Mouse (Mus musculus): ENCODE results near the gene Dcaf10. TPM values are rescaled to one million over a fixed set of nuclear protein-coding genes. Genes with fewer than 3 reads are reported as not detected.
"Not testable (repeated sequence)": the region's sequence is repeated elsewhere in the genome, so short reads cannot be mapped to it uniquely, and the experiment has no call there.

Gene Dcaf10
- polyA plus RNA-seq (2017; shearing (Covaris generic)): 1 to 10 TPM; 1.4 to 2.6 TPM

DNA sequence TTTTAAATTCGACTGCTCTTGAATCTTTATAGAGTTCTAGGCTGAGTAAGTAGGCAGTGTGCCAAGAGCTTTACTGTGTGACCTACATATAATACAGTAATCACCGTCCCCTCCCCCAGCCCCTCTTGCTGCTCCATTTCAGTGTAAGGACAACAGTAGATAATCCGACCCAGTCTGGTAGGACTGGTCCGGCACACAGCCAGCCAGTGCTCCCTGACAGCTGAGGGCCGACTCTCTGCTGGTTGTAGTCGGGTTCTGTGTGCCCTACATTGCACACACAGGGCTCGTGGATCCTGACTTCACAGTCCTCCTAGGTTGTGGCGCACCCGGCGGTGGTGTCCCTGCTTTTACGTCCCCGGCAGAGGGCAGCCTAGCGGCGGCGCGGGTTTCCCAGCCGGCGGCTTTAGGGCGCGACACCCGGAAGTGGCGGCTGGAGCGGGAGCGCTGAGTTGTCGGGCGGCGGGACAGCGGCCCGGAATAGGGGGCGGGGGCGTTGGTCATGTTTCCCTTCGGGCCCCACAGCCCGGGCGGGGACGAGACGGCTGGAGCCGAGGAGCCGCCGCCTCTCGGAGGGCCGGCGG, at the start of gene Dcaf10:
Gene Dcaf10, plus strand, starts transcription at position 433 of the 581 bp plus-strand sequence.
- ATAC-seq: peak; percentile 86

- peak; percentile 100 for ATAC-seq
Observed at GRCm38 (mm10) chr4:45296662-45297564, 45.0 kb upstream of the Dcaf10 start, which contains the start of gene Trmt10b. Gene Trmt10b, plus strand, starts transcription at chr4:45297127.

DNA sequence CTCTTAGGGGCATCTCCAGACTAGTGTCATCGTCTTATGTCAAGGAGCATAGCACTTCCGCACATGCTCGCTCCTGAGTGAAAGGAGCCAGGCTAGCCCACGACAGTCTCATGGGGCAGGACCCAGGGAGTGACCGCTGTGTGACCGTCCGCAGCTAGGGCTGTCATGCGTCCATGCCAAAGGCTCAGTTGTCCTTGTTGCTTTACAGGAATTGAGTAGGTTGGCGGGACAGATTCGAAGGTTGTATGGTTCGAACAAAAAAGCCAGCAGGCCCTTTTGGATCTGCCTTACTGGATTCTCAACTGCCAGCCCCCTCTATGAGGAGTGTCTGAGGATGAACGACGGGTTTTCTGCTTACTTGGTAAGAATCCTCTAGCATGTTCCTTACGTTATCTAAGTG, 36.4 kb upstream of the Dcaf10 start:
- no peak for ATAC-seq

DNA sequence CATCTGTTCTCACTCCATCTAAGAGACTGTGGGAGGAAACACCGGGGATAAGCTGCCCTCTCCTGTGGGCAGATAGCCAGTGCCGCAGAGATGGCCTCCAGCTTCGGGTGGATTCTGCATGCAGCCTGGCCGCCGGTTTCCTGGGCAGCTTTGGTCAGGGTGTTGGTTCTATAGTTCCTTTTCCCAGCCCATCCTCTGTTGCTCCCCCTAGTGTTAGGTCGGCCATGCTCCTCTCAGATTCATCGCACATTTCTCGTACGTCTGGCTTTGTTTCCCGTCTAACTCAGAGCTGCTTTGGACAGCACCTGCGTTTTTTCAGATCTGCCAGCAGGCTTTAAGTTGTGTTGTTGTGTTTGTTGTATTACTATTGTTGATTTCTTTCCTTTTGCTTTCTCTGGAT, 33.9 kb upstream of the Dcaf10 start:
- no peak for ATAC-seq

DNA sequence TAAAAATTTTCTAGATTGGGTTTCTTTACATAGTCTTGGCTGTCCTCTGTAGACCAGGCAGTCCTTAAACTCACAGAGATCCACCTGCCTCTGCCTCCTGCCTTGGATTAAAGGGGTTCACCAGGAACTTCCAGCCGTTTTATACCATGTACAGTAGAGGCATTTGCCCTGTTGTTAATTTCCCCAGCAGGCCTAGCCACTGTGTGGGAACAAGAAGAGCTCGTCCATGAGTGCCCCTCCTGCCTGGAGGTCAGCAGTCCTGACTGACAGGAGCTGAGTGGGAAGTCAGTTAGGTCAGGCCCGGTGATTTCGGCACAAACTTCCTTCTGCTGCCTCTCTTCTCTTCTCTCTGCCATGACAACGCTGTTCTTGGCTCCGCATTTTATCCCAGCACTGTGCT, 33.3 kb upstream of the Dcaf10 start:
- no peak for ATAC-seq

GRCm38 (mm10) chr4:45311056-45311455, 30.8 kb upstream of the Dcaf10 start:
- ATAC-seq: no peak

- ATAC-seq: peak; percentile 84
Observed at GRCm38 (mm10) chr4:45320159-45320816, 21.6 kb upstream of the Dcaf10 start.

GRCm38 (mm10) chr4:45331139-45331538, 10.8 kb upstream of the Dcaf10 start:
- ATAC-seq: no peak

GRCm38 (mm10) chr4:45332466-45332865, 9.4 kb upstream of the Dcaf10 start:
- ATAC-seq: no peak

- ATAC-seq: no peak
Observed at GRCm38 (mm10) chr4:45341226-45341625, 675 bp upstream of the Dcaf10 start.

- peak; percentile 43 for ATAC-seq
Observed at GRCm38 (mm10) chr4:45342286-45343155, 620 bp downstream of the Dcaf10 start, which contains the start of gene Exosc3. Gene Exosc3, minus strand, starts transcription at chr4:45342732.

- ATAC-seq: no peak
Observed at GRCm38 (mm10) chr4:45356653-45357052, 14.8 kb downstream of the Dcaf10 start.

DNA sequence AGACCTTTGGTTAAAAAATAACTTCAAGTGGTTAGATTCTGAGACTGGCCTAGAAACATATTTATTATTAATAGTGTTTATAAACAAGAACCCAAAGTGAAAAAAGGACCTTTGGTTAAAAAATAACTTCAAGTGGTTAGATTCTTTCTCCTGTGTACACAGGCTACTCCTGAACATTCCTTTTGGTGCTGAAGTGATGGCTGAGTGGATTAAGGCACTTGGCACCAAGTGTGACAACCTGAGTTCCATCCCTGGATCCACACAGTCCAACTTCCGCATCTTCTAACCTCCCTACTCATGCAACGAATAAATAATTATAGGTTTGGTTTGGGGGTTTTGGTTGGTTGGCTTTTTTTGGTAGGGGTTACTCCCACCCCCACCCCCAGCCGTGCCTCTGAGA, 29.4 kb downstream of the Dcaf10 start:
- ATAC-seq: no peak

DNA sequence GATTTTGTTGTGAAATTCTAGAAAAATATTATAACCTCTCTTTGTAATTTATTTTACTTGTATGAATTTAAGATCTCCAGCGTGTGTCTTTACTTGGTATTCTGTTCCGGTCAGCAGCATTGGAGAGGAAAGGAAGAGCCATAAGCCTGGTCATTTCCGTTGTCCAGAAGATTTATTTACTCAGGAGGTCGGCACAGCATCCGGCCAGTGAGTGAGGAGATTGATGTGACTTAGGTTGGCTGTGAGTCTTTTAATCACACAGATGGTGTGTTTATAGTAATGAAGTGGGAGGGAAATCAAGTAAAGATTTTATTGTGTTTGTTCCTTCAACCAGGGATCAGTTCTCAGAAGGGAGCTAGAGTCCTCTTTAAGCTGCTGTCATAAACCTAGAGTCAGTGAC, 33.0 kb downstream of the Dcaf10 start:
- ATAC-seq: no peak

DNA sequence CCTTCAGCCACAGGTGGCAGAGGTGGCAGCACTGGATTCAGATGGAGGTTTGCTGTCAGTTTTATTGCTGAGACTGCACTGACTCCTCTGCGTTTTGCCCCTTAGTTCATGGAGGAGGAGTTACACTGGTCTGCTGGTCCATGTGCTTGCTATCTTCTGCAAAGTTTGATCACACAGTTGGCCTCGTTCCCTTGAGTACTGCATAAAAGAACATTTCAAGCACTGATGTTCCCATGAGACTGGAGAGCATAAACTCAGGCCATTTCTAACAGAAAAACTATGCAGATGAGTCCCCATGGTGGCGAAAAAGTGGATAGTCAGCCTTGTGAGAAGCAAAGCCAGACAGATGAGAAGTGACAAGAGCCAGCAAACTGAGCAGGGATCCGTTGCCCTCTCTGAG, 34.7 kb downstream of the Dcaf10 start:
- no peak for ATAC-seq

DNA sequence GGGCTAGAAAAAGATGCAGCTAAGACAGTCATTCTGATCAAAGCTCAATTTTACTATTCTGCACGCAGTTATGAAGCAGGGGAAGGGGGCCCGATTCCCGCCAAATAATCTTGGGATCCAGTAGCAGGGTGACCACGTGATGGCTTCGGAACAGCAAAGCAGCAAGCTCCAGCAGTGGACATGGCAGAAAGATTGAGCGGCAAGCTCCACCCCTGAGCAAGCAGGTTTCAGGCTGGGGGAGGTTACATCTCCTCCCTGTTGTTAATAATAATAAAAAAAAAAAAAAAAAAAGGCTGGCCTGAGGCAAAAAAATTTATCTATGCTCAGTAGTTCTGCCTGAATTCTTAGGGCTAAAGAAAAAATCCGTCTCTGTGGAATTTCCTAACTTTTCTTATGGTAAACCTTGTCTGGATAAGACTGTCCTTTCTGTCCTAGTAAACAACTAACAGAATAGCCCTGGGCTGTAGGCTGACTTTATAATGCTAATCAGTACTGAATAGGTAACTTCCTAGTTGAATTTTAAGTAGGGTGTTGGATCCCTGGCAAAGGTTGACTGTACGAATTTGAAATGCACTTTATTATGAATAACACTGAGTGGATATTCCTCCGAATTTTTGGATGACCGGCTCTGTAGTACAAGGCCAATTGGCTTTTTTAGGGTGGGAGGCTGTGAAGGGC, 39.1 kb downstream of the Dcaf10 start:
- not testable (repeated sequence) for ATAC-seq

DNA sequence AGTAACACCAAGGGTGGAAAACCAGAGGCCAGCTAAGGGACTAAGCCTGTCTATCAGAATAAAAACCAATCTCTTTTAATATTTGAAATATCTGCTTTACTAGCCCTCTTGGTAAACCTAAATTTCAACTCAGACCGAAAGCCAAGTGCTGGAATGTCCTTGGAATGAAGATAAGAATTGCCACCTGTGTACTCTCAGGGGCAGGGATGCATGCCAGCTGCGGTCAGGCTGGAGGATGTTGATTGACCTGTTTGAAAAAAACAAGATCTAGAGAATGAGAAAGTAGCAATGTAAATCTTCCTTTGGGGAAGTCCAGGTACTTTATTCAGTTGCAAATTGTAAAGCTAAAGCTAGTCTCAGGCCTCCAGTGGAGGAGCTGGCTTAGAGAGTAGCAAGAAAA, 40.2 kb downstream of the Dcaf10 start:
- ATAC-seq: not testable (repeated sequence)

- ATAC-seq: not testable (repeated sequence)
Observed at GRCm38 (mm10) chr4:45387296-45387695, 45.4 kb downstream of the Dcaf10 start.

GRCm38 (mm10) chr4:45392099-45392498, 50.2 kb downstream of the Dcaf10 start:
- no peak for ATAC-seq

GRCm38 (mm10) chr4:45392572-45392971, 50.7 kb downstream of the Dcaf10 start:
- ATAC-seq: no peak

DNA sequence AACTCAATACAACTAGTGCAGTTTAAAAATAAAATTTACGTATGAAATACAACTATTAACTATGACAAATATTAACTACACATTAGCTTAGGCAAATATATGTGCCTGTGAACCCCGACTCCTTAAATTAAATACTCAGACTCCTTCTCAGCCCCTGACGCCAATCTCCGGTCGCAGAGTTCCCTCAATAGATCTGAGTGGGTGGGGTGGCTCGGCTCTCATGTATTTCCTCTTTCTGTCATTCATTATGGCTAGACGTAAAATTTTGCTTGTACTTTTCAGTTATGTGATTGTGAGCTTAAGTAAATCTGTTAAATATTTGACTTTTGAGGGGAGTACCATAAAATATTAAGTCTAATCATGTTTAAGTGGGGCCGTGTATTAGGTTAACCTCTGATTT, 51.1 kb downstream of the Dcaf10 start:
- ATAC-seq: no peak

- no peak for ATAC-seq
Observed at GRCm38 (mm10) chr4:45393658-45394057, 51.8 kb downstream of the Dcaf10 start.
